Mouse (Mus musculus): Measurements from ENCODE around the gene Mgat5. TPM values are rescaled to one million over a fixed set of nuclear protein-coding genes. Genes with fewer than 3 reads are reported as not detected.

The Mgat5 gene
- polyA plus RNA-seq, 1 experiment: 24.1 TPM

DNA sequence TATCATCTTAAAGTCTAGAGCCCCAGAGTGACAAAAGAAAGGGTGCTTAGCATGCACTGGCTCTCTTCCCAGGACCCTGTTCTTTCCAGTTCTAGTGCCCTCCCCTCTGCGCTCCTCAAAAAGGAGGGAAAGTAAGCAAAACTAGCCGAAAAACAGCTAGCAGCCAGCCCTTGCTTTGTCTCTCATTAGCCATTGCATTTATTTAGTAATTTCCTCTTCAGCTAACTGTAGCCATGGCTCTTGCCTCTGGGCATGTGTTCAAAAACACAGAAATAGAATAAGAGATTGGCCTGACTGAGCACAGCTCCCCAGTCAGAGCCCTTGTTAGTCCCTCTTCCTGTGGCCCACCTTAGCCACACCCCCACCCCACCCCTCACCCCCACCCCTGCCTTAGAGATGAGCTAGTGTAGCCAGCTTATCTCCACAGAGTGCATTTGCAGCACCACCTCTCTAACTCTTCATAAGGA lies 204.2 kb downstream of the Mgat5 start:
- Histone ChIP-seq H3K36me3 (ENCODE audit: control insufficient read depth, insufficient read depth, low read length) (peaks cover 27% of the 10 kb centered on the region), H3K4me1 (replicated peaks; ENCODE audit: control insufficient read depth, insufficient read depth, low read length) (no peaks in the 10 kb centered on the region; the same call in 1 of the 2 replicates), H3K4me3 (ENCODE audit: control insufficient read depth, insufficient read depth, low read length) (no peak overlapping the region), H3K27ac (ENCODE audit: control insufficient read depth, insufficient read depth, low read length) (no peak overlapping the region; the same call in 1 of the 2 replicates), H3K27me3 (ENCODE audit: control insufficient read depth, insufficient read depth, low read length) (no peaks in the 10 kb centered on the region)
- DNase-seq: no peak
- TF ChIP-seq CTCF (IDR thresholded peaks at IDR 0.05; ENCODE audit: borderline replicate concordance, control insufficient read depth, extremely low read depth, insufficient read depth, low read length, poor library complexity): no peak
- no peak for TF ChIP-seq POLR2A (IDR thresholded peaks at IDR 0.05; ENCODE audit: control insufficient read depth, extremely low read depth, insufficient read depth, low read length, poor library complexity)
- WGBS: 84% methylated on average over 2 of the region's 2 CpGs

- Histone ChIP-seq H3K27ac (ENCODE audit: control insufficient read depth, insufficient read depth, low read length) (peak overlapping the region; percentile 28; the same call in 1 of the 2 replicates), H3K36me3 (ENCODE audit: control insufficient read depth, insufficient read depth, low read length) (peaks cover 30% of the 10 kb centered on the region), H3K4me3 (ENCODE audit: control insufficient read depth, insufficient read depth, low read length) (no peak overlapping the region), H3K4me1 (replicated peaks; ENCODE audit: control insufficient read depth, insufficient read depth, low read length) (no peaks in the 10 kb centered on the region; the same call in 1 of the 2 replicates), H3K27me3 (ENCODE audit: control insufficient read depth, insufficient read depth, low read length) (no peaks in the 10 kb centered on the region)
- DNase-seq: peak; percentile 41
- TF ChIP-seq CTCF (IDR thresholded peaks at IDR 0.05; ENCODE audit: borderline replicate concordance, control insufficient read depth, extremely low read depth, insufficient read depth, low read length, poor library complexity) (peak; percentile 65; the same call in 1 of the 2 replicates), POLR2A (IDR thresholded peaks at IDR 0.05; ENCODE audit: control insufficient read depth, extremely low read depth, insufficient read depth, low read length, poor library complexity) (no peak)
- WGBS: 78% methylated on average over 5 of the region's 5 CpGs
Observed at GRCm38 (mm10) chr1:127409512-127409911, 204.7 kb downstream of the Mgat5 start.

DNA sequence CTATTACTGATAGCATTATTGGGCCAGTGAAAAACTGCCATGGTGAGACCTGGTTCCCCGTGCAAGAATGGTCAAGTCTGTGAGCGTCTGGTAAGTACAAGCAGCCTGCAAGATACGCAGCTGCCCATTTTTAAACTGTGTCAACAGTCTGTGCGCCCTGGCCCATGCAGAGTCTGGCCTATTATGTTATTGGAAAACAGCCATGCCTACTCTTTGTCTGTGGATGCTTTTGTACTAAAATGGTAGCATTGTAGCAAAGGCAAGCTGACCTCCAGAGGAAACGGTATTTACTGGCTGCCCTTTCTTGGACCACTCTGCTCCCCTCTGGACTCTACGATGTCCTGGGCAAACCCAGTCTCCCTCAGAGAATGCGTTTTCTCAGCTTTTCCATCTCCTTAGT lies 209.7 kb downstream of the Mgat5 start:
- DNase-seq: no peak
- WGBS: 97% methylated on average over 7 of the region's 7 CpGs
- Histone ChIP-seq H3K4me1 (replicated peaks; ENCODE audit: control insufficient read depth, insufficient read depth, low read length) (no peaks in the 10 kb centered on the region; the same call in 1 of the 2 replicates), H3K27ac (ENCODE audit: control insufficient read depth, insufficient read depth, low read length) (no peak overlapping the region), H3K4me3 (ENCODE audit: control insufficient read depth, insufficient read depth, low read length) (no peak overlapping the region), H3K27me3 (ENCODE audit: control insufficient read depth, insufficient read depth, low read length) (no peaks in the 10 kb centered on the region), H3K36me3 (ENCODE audit: control insufficient read depth, insufficient read depth, low read length) (peaks cover 52% of the 10 kb centered on the region)
- TF ChIP-seq CTCF (IDR thresholded peaks at IDR 0.05; ENCODE audit: borderline replicate concordance, control insufficient read depth, extremely low read depth, insufficient read depth, low read length, poor library complexity) (no peak), POLR2A (IDR thresholded peaks at IDR 0.05; ENCODE audit: control insufficient read depth, extremely low read depth, insufficient read depth, low read length, poor library complexity) (no peak)

- WGBS: 90% methylated on average over 1 of the region's 1 CpGs
- TF ChIP-seq CTCF (IDR thresholded peaks at IDR 0.05; ENCODE audit: borderline replicate concordance, control insufficient read depth, extremely low read depth, insufficient read depth, low read length, poor library complexity) (no peak), POLR2A (IDR thresholded peaks at IDR 0.05; ENCODE audit: control insufficient read depth, extremely low read depth, insufficient read depth, low read length, poor library complexity) (no peak)
- no peaks in the 10 kb centered on the region for H3K27me3 ChIP-seq (ENCODE audit: control insufficient read depth, insufficient read depth, low read length)
- H3K4me1 ChIP-seq (replicated peaks; ENCODE audit: control insufficient read depth, insufficient read depth, low read length): no peaks in the 10 kb centered on the region
- no peak overlapping the region for H3K4me3 ChIP-seq (ENCODE audit: control insufficient read depth, insufficient read depth, low read length)
- no peak for DNase-seq
- peaks cover 56% of the 10 kb centered on the region for H3K36me3 ChIP-seq (ENCODE audit: control insufficient read depth, insufficient read depth, low read length)
- H3K27ac ChIP-seq (ENCODE audit: control insufficient read depth, insufficient read depth, low read length): no peak overlapping the region
Observed at GRCm38 (mm10) chr1:127415896-127416295, 211.1 kb downstream of the Mgat5 start.

DNA sequence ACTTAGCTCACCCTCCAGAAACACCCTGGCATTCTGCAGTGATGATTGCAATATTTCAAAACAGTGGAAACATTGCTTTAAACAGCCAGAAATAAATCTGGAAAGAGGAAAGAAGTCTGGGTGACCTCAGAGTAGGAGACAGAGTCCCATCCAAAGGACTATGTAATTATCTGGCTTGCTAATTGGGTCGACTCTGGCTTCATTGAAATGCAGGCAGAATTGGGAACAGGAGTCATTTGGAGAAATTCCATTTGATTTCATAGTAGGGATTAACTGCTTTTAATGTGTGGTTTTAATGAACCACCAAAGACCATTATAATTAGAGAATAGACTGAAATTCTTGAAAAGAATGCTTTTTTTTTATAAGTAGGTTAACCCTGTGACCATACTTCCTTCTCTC lies 212.2 kb downstream of the Mgat5 start:
- Histone ChIP-seq H3K36me3 (ENCODE audit: control insufficient read depth, insufficient read depth, low read length) (peaks cover 50% of the 10 kb centered on the region), H3K4me1 (replicated peaks; ENCODE audit: control insufficient read depth, insufficient read depth, low read length) (no peaks in the 10 kb centered on the region), H3K4me3 (ENCODE audit: control insufficient read depth, insufficient read depth, low read length) (no peak overlapping the region), H3K27me3 (ENCODE audit: control insufficient read depth, insufficient read depth, low read length) (no peaks in the 10 kb centered on the region), H3K27ac (ENCODE audit: control insufficient read depth, insufficient read depth, low read length) (no peak overlapping the region)
- no peak for TF ChIP-seq CTCF (IDR thresholded peaks at IDR 0.05; ENCODE audit: borderline replicate concordance, control insufficient read depth, extremely low read depth, insufficient read depth, low read length, poor library complexity)
- no peak for TF ChIP-seq POLR2A (IDR thresholded peaks at IDR 0.05; ENCODE audit: control insufficient read depth, extremely low read depth, insufficient read depth, low read length, poor library complexity)
- WGBS: 96% methylated on average over 1 of the region's 1 CpGs
- DNase-seq: no peak

- H3K27ac ChIP-seq (ENCODE audit: control insufficient read depth, insufficient read depth, low read length): no peak overlapping the region
- TF ChIP-seq CTCF (IDR thresholded peaks at IDR 0.05; ENCODE audit: borderline replicate concordance, control insufficient read depth, extremely low read depth, insufficient read depth, low read length, poor library complexity) (no peak), POLR2A (IDR thresholded peaks at IDR 0.05; ENCODE audit: control insufficient read depth, extremely low read depth, insufficient read depth, low read length, poor library complexity) (no peak)
- 96% methylated on average over 4 of the region's 4 CpGs for WGBS
- peaks cover 33% of the 10 kb centered on the region for H3K36me3 ChIP-seq (ENCODE audit: control insufficient read depth, insufficient read depth, low read length)
- no peaks in the 10 kb centered on the region for H3K4me1 ChIP-seq (replicated peaks; ENCODE audit: control insufficient read depth, insufficient read depth, low read length)
- H3K4me3 ChIP-seq (ENCODE audit: control insufficient read depth, insufficient read depth, low read length): no peak overlapping the region
- DNase-seq: no peak
- no peaks in the 10 kb centered on the region for H3K27me3 ChIP-seq (ENCODE audit: control insufficient read depth, insufficient read depth, low read length)
Observed at GRCm38 (mm10) chr1:127418916-127419575, 214.2 kb downstream of the Mgat5 start.

All from thymus, adult 2 months (tissue).